Mouse (Mus musculus) retina, postnatal 7 days (tissue): Measurements from ENCODE around the gene Tlx2.

Experiments
- DNase-seq: peaks from one replicate; pipeline ENCODE4 v3.0.0-alpha.2; 2012; ENCODE audit warnings: low read depth, low spot score

The Tlx2 gene

GRCm38 (mm10) chr6:83023786-83024185 is 46.3 kb downstream of the Tlx2 start:
- no peak for DNase-seq

GRCm38 (mm10) chr6:83023008-83023407 is 47.1 kb downstream of the Tlx2 start:
- DNase-seq: no peak

DNA sequence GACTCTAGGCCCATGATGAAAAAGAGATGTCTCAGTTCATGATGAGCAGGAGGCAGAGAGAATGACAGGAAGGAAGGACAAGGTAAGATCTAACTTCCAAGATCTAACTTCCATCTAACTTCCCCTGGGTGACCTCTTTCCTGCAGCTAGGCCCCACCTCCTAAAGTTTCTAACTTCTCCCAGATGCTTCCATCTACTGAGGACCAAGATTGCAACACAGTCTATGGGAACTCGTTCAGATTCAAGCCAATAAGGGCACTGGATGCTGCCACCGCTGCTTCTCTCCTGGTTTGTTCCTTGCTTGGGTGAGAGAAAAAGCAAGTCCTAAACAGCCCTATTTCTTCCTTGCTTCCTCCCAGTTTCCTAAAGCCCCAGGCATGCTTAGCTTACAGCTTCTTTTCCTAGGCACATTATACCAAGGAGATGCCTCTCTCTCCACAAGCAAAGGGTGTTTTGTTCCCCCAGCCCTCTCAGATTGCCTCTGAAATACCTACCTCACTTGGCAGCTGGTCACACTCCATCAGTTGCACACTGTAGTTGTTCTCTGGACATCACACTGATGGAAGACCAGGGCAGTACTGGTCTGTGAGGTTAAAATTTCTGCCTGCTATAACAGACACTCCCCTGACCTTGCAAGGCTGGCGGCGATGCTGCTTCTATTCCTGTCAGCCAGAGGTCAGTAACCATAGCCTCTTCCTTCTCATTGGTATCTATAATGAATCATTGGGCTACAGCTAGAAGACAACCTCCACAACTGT is 49.1 kb downstream of the Tlx2 start:
- DNase-seq: no peak

- no peak for DNase-seq
Measured at GRCm38 (mm10) chr6:83020121-83020520, 50.0 kb downstream of the Tlx2 start.

- DNase-seq: no peak
Measured at GRCm38 (mm10) chr6:83019044-83019443, 51.0 kb downstream of the Tlx2 start.
